Mouse (Mus musculus) liver, adult 2 months (tissue): Measurements from ENCODE around the gene 3110040M04Rik. TPM values are rescaled to one million over a fixed set of nuclear protein-coding genes. Genes with fewer than 3 reads are reported as not detected.

Experiments used
- DNase-seq: peaks from one replicate; pipeline ENCODE4 v3.0.0-alpha.2; 2011; ENCODE audit warnings: low read depth, low spot score; ENCODE audit errors: extremely low read depth
- H3K27ac ChIP-seq: fragments of 200-500 bp; replicated peaks from 2 replicates; pipeline ENCODE4 v1.5.1; 2012; ENCODE audit warnings: low read depth, mild to moderate bottlenecking, control low read depth, inconsistent platforms, low read length; ENCODE audit not compliant: insufficient read depth
- H3K27me3 ChIP-seq: fragments of 200-500 bp; 2 replicates; pipeline ENCODE4 v1.6.1; 2012; ENCODE audit warnings: mild to moderate bottlenecking, moderate library complexity, low read length, inconsistent platforms; ENCODE audit not compliant: control insufficient read depth, insufficient read depth
- H3K36me3 ChIP-seq: fragments of 200-500 bp; 2 replicates; pipeline ENCODE4 v1.6.1; 2012; ENCODE audit warnings: low read length, inconsistent platforms; ENCODE audit not compliant: control insufficient read depth, insufficient read depth
- H3K4me1 ChIP-seq: fragments of 200-500 bp; 2 replicates; pipeline ENCODE4 v1.6.1; 2011; ENCODE audit warnings: low read length; ENCODE audit not compliant: control insufficient read depth, insufficient read depth
- H3K4me3 ChIP-seq: fragments of 200-500 bp; 2 replicates; pipeline ENCODE4 v1.5.1; 2011; ENCODE audit warnings: low read depth, mild to moderate bottlenecking, control low read depth, low read length, moderate library complexity; ENCODE audit not compliant: insufficient read depth
- H3K79me2 ChIP-seq: fragments of 200-500 bp; 2 replicates; pipeline ENCODE4 v1.6.1; 2012; ENCODE audit warnings: inconsistent platforms, mild to moderate bottlenecking, low read length, moderate library complexity; ENCODE audit not compliant: control insufficient read depth, insufficient read depth
- H3K9ac ChIP-seq: fragments of 200-500 bp; 2 replicates; pipeline ENCODE4 v1.6.1; 2012; ENCODE audit warnings: low read depth, mild to moderate bottlenecking, control low read depth, inconsistent platforms, low read length
- CTCF ChIP-seq: fragments of 200-500 bp; IDR thresholded peaks from 2 replicates; pipeline ENCODE4 v1.5.1; 2011; ENCODE audit warnings: low read depth, low read length, control low read depth
- POLR2A ChIP-seq: fragments of 200-500 bp; IDR thresholded peaks from 2 replicates; pipeline ENCODE4 v1.6.1; 2011; ENCODE audit warnings: low read length, control low read depth; ENCODE audit not compliant: insufficient read depth; ENCODE audit errors: extremely low read depth
- WGBS: fragments of 180-500 bp; shearing (Covaris S2); methylation state at CpG from one replicate; pipeline ENCODE4 v1.1.7; 2018; 5-methylcytosine and 5-hydroxymethylcytosine counted together
- polyA plus RNA-seq: library from polyadenylated mRNA; depleted of rRNA; stranded (reverse); fragments of >200 nt; gene quantifications from 2 replicates; pipeline ENCODE4 v1.2.3, GENCODE M21; 2012; rRNA removed
- total RNA-seq: library from RNA; depleted of rRNA; stranded (reverse); fragments of >200 nt; gene quantifications from 2 replicates; pipeline ENCODE4 v1.2.3, GENCODE M21; 2014; rRNA removed

Gene 3110040M04Rik
- total and polyA plus RNA-seq, 2 experiments, result not detected

DNA sequence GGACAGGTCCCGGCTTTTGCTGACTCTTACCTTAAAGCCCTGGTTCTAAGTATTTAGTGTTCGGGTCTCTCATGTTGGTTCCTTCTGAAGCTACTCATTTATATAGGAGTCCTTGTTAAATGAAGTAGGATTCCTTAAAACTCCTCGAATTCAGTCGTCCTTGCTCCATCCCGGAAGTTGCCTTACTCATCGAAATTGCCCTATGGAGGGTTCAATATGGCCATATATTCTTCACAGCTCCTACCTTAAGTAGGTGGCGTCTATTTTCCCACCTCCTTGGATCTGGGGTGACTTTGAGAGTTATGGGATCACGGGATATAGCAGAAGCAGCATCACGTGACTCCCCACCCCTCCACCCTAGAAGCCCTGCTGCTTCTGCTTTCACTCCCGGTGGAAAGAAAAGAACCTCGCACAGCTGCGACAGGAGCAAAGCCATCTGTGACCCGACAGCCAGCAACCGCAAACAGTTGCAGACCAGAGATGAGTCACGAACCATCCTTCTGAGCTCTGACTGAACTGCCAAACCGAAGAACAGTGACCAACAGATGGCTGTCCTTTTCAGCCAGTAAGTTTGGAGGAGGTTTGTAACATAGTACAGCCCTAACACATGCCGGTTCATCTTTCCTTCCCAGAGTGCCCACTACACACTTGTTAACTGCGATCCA lies 46.7 kb downstream of the 3110040M04Rik start:
- no peak for DNase-seq
- no peak for TF ChIP-seq POLR2A
- TF ChIP-seq CTCF, result no peak
- WGBS, result 65% methylated on average over 18 of the region's 18 CpGs
- no peaks in the 10 kb centered on the region for H3K27me3 ChIP-seq
- H3K4me1 ChIP-seq, result no peaks in the 10 kb centered on the region
- no peaks in the 10 kb centered on the region for H3K36me3 ChIP-seq
- H3K4me3 ChIP-seq, result peak overlapping the region; percentile 37; the same call in 1 of the 2 replicates
- H3K27ac ChIP-seq, result no peak overlapping the region
- H3K79me2 ChIP-seq, result no peaks in the 10 kb centered on the region
- no peak overlapping the region for H3K9ac ChIP-seq

GRCm38 (mm10) chr1:151251194-151252010 lies 47.5 kb downstream of the 3110040M04Rik start:
- H3K27ac ChIP-seq, result no peak overlapping the region
- H3K4me3 ChIP-seq, result no peak overlapping the region
- no peaks in the 10 kb centered on the region for H3K4me1 ChIP-seq
- H3K79me2 ChIP-seq, result no peaks in the 10 kb centered on the region
- no peaks in the 10 kb centered on the region for H3K36me3 ChIP-seq
- no peak for DNase-seq
- WGBS, result 88% methylated on average over 14 of the region's 14 CpGs
- H3K27me3 ChIP-seq, result no peaks in the 10 kb centered on the region
- no peak overlapping the region for H3K9ac ChIP-seq
- no peak for TF ChIP-seq POLR2A
- no peak for TF ChIP-seq CTCF

Other genes with a start within 250 kb of the 3110040M04Rik start
- gene Hmcn1, start 210.7 kb upstream of the 3110040M04Rik start, total RNA-seq, result 2.7 and 4.5 TPM in 2 replicates
- gene Hmcn1, start 210.7 kb upstream of the 3110040M04Rik start, polyA plus RNA-seq, result 0.80 and 1.0 TPM in 2 replicates
- gene Gm47985, start 21.6 kb upstream of the 3110040M04Rik start, total RNA-seq, result not detected in 2 replicates
- gene Gm47985, start 21.6 kb upstream of the 3110040M04Rik start, polyA plus RNA-seq, result not detected in 2 replicates
- gene Gm8947, start 11.7 kb upstream of the 3110040M04Rik start, total RNA-seq, result not detected in 2 replicates
- not detected in 2 replicates for gene Gm8947, start 11.7 kb upstream of the 3110040M04Rik start, polyA plus RNA-seq
- not detected in 2 replicates for gene Gm47995, start 5.7 kb upstream of the 3110040M04Rik start, total RNA-seq
- gene Gm47995, start 5.7 kb upstream of the 3110040M04Rik start, polyA plus RNA-seq, result not detected in 2 replicates
- gene Gm47996, start 6.0 kb downstream of the 3110040M04Rik start, total RNA-seq, result not detected in 2 replicates
- gene Gm47996, start 6.0 kb downstream of the 3110040M04Rik start, polyA plus RNA-seq, result not detected in 2 replicates
- 105 and 111 TPM in 2 replicates for gene Ivns1abp, start 140.4 kb downstream of the 3110040M04Rik start, total RNA-seq
- 11.4 and 16.7 TPM in 2 replicates for gene Ivns1abp, start 140.4 kb downstream of the 3110040M04Rik start, polyA plus RNA-seq
- gene Swt1, start 224.3 kb downstream of the 3110040M04Rik start, total RNA-seq, result 20.2 and 27.0 TPM in 2 replicates
- 2.5 and 6.8 TPM in 2 replicates for gene Swt1, start 224.3 kb downstream of the 3110040M04Rik start, polyA plus RNA-seq
- gene Trmt1l, start 224.4 kb downstream of the 3110040M04Rik start, total RNA-seq, result 15.9 TPM in 2 replicates
- gene Trmt1l, start 224.4 kb downstream of the 3110040M04Rik start, polyA plus RNA-seq, result 8.3 and 9.6 TPM in 2 replicates